Mouse (Mus musculus): Measurements from ENCODE around the gene Calcb.

Calcb gene

GRCm38 (mm10) chr7:114753471-114753870 lies 35.0 kb downstream of the Calcb start:
- no peak for DNase-seq (ENCODE audit: low spot score)

GRCm38 (mm10) chr7:114754196-114754595 lies 35.8 kb downstream of the Calcb start:
- no peak for DNase-seq (ENCODE audit: low spot score)

GRCm38 (mm10) chr7:114754626-114755025 lies 36.2 kb downstream of the Calcb start:
- no peak for DNase-seq (ENCODE audit: low spot score)

GRCm38 (mm10) chr7:114762660-114763059 lies 44.2 kb downstream of the Calcb start:
- DNase-seq (ENCODE audit: low spot score), result no peak

GRCm38 (mm10) chr7:114765273-114765672 lies 46.8 kb downstream of the Calcb start:
- no peak for DNase-seq (ENCODE audit: low spot score)

- no peak for DNase-seq (ENCODE audit: low spot score)
These were observed 48.1 kb downstream of the Calcb start for GRCm38 (mm10) chr7:114766523-114766922.

- DNase-seq (ENCODE audit: low spot score), result no peak
These were observed 50.1 kb downstream of the Calcb start for GRCm38 (mm10) chr7:114768516-114768915.

GRCm38 (mm10) chr7:114769041-114769440 lies 50.6 kb downstream of the Calcb start:
- no peak for DNase-seq (ENCODE audit: low spot score)

GRCm38 (mm10) chr7:114770586-114770985 lies 52.1 kb downstream of the Calcb start:
- DNase-seq (ENCODE audit: low spot score), result no peak

GRCm38 (mm10) chr7:114771801-114772200 lies 53.4 kb downstream of the Calcb start:
- DNase-seq (ENCODE audit: low spot score), result no peak

Measured in T-cell, adult 2 months (primary cell).